Mouse (Mus musculus) heart, embryonic 13.5 days (tissue): Measurements from ENCODE around the gene Atp6v0e2. TPM values are rescaled to one million over a fixed set of nuclear protein-coding genes. Genes with fewer than 3 reads are reported as not detected.

Source experiments
- ATAC-seq: fragments of 200-750 bp; cut with Nextera tagmentation; 2 replicates; pipeline ENCODE4 v1.8.0; 2017; ENCODE audit warnings: moderate TSS enrichment; ENCODE audit not compliant: insufficient number of reproducible peaks, low FRiP score, low TSS enrichment; ENCODE audit errors: extremely low read depth
- H3K27ac ChIP-seq: fragments of 300-500 bp; sonication (generic); replicated peaks from 2 replicates; pipeline ENCODE4 v1.5.1; 2015; ENCODE audit warnings: moderate library complexity, mild to moderate bottlenecking, inconsistent platforms
- H3K27me3 ChIP-seq: fragments of 300-500 bp; sonication (generic); replicated peaks from 2 replicates; pipeline ENCODE4 v1.6.1; 2015; ENCODE audit warnings: mild to moderate bottlenecking, inconsistent platforms
- H3K36me3 ChIP-seq: fragments of 300-500 bp; sonication (generic); 2 replicates; pipeline ENCODE4 v1.6.1; 2015; ENCODE audit warnings: mild to moderate bottlenecking, inconsistent platforms
- H3K4me1 ChIP-seq: fragments of 300-500 bp; sonication (generic); 2 replicates; pipeline ENCODE4 v1.6.1; 2015; ENCODE audit warnings: inconsistent platforms
- H3K4me2 ChIP-seq: fragments of 300-500 bp; sonication (generic); 2 replicates; pipeline ENCODE4 v1.6.1; 2015; ENCODE audit warnings: inconsistent platforms, mild to moderate bottlenecking, moderate library complexity
- H3K4me3 ChIP-seq: fragments of 300-500 bp; sonication (generic); 2 replicates; pipeline ENCODE4 v1.5.1; 2015; ENCODE audit warnings: moderate library complexity, mild to moderate bottlenecking, inconsistent platforms
- H3K9ac ChIP-seq: fragments of 300-500 bp; sonication (generic); 2 replicates; pipeline ENCODE4 v1.6.1; 2015; ENCODE audit warnings: inconsistent platforms, mild to moderate bottlenecking, moderate library complexity
- H3K9me3 ChIP-seq: fragments of 300-500 bp; sonication (generic); 2 replicates; pipeline ENCODE4 v1.6.1; 2016; ENCODE audit warnings: inconsistent platforms
- WGBS: fragments of 180-500 bp; shearing (Covaris S2); methylation state at CpG from one replicate; pipeline ENCODE4 v1.1.7; 2015; ENCODE audit warnings: mixed read lengths; 5-methylcytosine and 5-hydroxymethylcytosine counted together
- polyA plus RNA-seq: library from polyadenylated mRNA; unstranded; fragments of >200 nt; fragmentation: Nextera tagmentation; extraction: Ambion mirVana; gene quantifications from 2 replicates; pipeline ENCODE4 v1.2.1, GENCODE M21; 2015

The Atp6v0e2 gene
- polyA plus RNA-seq, 1 experiment from 2014 or later = 18.2 TPM

- 38% methylated on average over 3 of the region's 3 CpGs for WGBS
- Histone ChIP-seq H3K9ac (no peak overlapping the region), H3K4me2 (no peak overlapping the region), H3K36me3 (no peaks in the 10 kb centered on the region), H3K27me3 (no peaks in the 10 kb centered on the region; the same call in 1 of the 2 replicates), H3K27ac (no peak overlapping the region), H3K4me3 (no peak overlapping the region), H3K9me3 (no peaks in the 10 kb centered on the region), H3K4me1 (peaks cover 24% of the 10 kb centered on the region)
- ATAC-seq = no peak
These were observed 3.3 kb downstream of the Atp6v0e2 start for GRCm38 (mm10) chr6:48540721-48541120.

GRCm38 (mm10) chr6:48541560-48542450 lies 4.4 kb downstream of the Atp6v0e2 start:
- H3K36me3 ChIP-seq = no peaks in the 10 kb centered on the region
- H3K9ac ChIP-seq = no peak overlapping the region
- H3K27ac ChIP-seq = no peak overlapping the region; the same call in 1 of the 2 replicates
- H3K4me3 ChIP-seq = no peak overlapping the region
- no peaks in the 10 kb centered on the region for H3K9me3 ChIP-seq
- peaks cover 24% of the 10 kb centered on the region for H3K4me1 ChIP-seq
- no peak overlapping the region for H3K4me2 ChIP-seq
- H3K27me3 ChIP-seq = no peaks in the 10 kb centered on the region; the same call in 1 of the 2 replicates
- ATAC-seq = no peak
- WGBS = 42% methylated on average over 7 of the region's 7 CpGs

DNA sequence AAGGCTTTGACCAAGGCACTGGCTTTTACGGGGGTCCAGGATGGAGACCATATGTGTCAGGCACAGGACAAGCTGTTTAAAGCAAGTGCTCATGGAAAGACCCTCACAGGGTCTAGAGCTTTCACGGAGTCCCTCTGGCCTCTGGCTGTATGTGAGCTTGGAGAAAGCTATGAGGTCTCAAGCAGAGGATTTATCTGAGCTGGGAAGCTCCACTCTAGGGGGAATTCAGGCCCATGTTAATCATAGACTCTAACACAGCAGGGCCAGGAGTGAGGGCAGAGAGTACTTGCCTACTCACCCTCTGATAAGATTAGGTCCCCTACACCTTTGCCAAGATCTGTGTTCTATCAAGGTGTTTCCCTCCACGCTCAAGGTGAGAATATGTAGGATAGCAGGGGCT lies 5.2 kb downstream of the Atp6v0e2 start:
- H3K27me3 ChIP-seq = no peaks in the 10 kb centered on the region; the same call in 1 of the 2 replicates
- H3K4me2 ChIP-seq = no peak overlapping the region
- H3K9ac ChIP-seq = no peak overlapping the region
- H3K9me3 ChIP-seq = no peaks in the 10 kb centered on the region
- no peak for ATAC-seq
- no peaks in the 10 kb centered on the region for H3K36me3 ChIP-seq
- 66% methylated on average over 3 of the region's 3 CpGs for WGBS
- no peak overlapping the region for H3K4me3 ChIP-seq
- H3K27ac ChIP-seq = no peak overlapping the region
- H3K4me1 ChIP-seq = peaks cover 17% of the 10 kb centered on the region

GRCm38 (mm10) chr6:48545251-48545650 lies 7.8 kb downstream of the Atp6v0e2 start:
- WGBS = 65% methylated on average over 5 of the region's 5 CpGs

DNA sequence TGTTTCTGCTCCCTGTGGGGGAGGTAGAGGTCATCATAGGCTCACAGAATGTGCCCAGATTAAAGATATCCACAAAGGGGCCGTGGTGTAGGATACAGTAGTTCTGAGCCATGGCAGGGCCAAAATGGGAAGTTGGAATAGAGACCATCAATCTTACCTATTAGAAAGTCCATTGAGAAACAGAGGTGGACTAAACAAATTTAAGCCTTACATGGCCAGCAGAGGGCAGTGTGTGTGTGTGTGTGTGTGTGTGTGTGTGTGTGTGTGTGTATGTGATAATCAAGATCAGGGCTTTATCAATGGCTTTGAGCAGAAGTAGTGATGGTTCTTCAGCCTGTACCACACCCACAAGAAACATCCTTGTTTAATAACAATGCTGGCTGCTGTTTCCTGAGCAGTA lies 8.9 kb downstream of the Atp6v0e2 start:
- Histone ChIP-seq H3K27ac (no peak overlapping the region), H3K4me2 (no peak overlapping the region), H3K36me3 (no peaks in the 10 kb centered on the region), H3K27me3 (no peaks in the 10 kb centered on the region; the same call in 1 of the 2 replicates), H3K9me3 (no peaks in the 10 kb centered on the region), H3K4me3 (no peak overlapping the region), H3K9ac (no peak overlapping the region), H3K4me1 (peaks cover 11% of the 10 kb centered on the region)
- ATAC-seq = no peak
- 32% methylated on average over 1 of the region's 1 CpGs for WGBS

More at GRCm38 (mm10) chr6:48545251-48545650, 7.8 kb downstream of the Atp6v0e2 start:
- Histone ChIP-seq H3K9ac (no peak overlapping the region), H3K27ac (no peak overlapping the region), H3K9me3 (no peaks in the 10 kb centered on the region), H3K4me1 (peaks cover 11% of the 10 kb centered on the region), H3K27me3 (no peaks in the 10 kb centered on the region; the same call in 1 of the 2 replicates), H3K36me3 (no peaks in the 10 kb centered on the region), H3K4me2 (no peak overlapping the region), H3K4me3 (no peak overlapping the region)
- ATAC-seq = no peak

- no peak for ATAC-seq
- no peak overlapping the region for H3K9ac ChIP-seq
- no peak overlapping the region for H3K27ac ChIP-seq
These were observed 9.4 kb downstream of the Atp6v0e2 start for GRCm38 (mm10) chr6:48546858-48547257.

DNA sequence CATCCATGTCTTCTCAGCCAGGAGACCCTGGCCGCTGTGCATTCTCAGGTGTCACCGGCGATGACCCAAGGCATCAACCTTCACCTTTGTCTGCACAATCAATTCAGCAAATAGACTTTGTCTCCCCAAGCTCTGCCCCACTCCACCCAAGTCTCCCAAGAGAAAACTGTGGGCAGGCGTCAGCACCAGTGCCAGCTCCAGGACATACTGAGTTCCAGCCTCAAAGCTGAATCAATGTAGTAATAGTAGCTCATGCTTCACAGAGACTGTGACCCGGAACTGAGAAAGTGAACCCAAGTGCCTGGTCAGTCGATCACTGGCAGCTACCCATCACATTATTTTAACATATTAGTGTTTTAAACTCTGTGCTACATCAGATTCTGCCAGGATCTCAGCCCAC lies 10.9 kb downstream of the Atp6v0e2 start:
- ATAC-seq = no peak
- 77% methylated on average over 6 of the region's 6 CpGs for WGBS
- Histone ChIP-seq H3K36me3 (no peaks in the 10 kb centered on the region), H3K4me2 (no peak overlapping the region), H3K4me1 (no peaks in the 10 kb centered on the region), H3K4me3 (no peak overlapping the region), H3K27me3 (no peaks in the 10 kb centered on the region; the same call in 1 of the 2 replicates), H3K9me3 (no peaks in the 10 kb centered on the region), H3K9ac (no peak overlapping the region), H3K27ac (no peak overlapping the region)

More at GRCm38 (mm10) chr6:48546858-48547257, 9.4 kb downstream of the Atp6v0e2 start:
- Histone ChIP-seq H3K36me3 (no peaks in the 10 kb centered on the region), H3K4me2 (no peak overlapping the region), H3K4me3 (no peak overlapping the region), H3K27me3 (no peaks in the 10 kb centered on the region; the same call in 1 of the 2 replicates), H3K9me3 (no peaks in the 10 kb centered on the region), H3K4me1 (peaks cover 8% of the 10 kb centered on the region)
- WGBS = 57% methylated on average over 4 of the region's 4 CpGs

- H3K4me3 ChIP-seq = no peak overlapping the region
- peaks cover 16% of the 10 kb centered on the region for H3K4me1 ChIP-seq
- no peak overlapping the region for H3K27ac ChIP-seq
- ATAC-seq = no peak
- peaks cover 9% of the 10 kb centered on the region for H3K36me3 ChIP-seq
- 42% methylated on average over 4 of the region's 4 CpGs for WGBS
- H3K9ac ChIP-seq = no peak overlapping the region
- H3K9me3 ChIP-seq = no peaks in the 10 kb centered on the region
- H3K27me3 ChIP-seq = no peaks in the 10 kb centered on the region
- no peak overlapping the region for H3K4me2 ChIP-seq
These were observed 15.5 kb downstream of the Atp6v0e2 start for GRCm38 (mm10) chr6:48552918-48553317.

- H3K36me3 ChIP-seq = peaks cover 15% of the 10 kb centered on the region
- peak overlapping the region; percentile 81 for H3K4me2 ChIP-seq
- peak overlapping the region; percentile 62 for H3K4me3 ChIP-seq
- peaks cover 16% of the 10 kb centered on the region for H3K4me1 ChIP-seq
- H3K27me3 ChIP-seq = no peaks in the 10 kb centered on the region
- ATAC-seq = no peak
- no peaks in the 10 kb centered on the region for H3K9me3 ChIP-seq
- WGBS = 71% methylated on average over 4 of the region's 4 CpGs
- peak overlapping the region; percentile 83 for H3K9ac ChIP-seq
- H3K27ac ChIP-seq = peak overlapping the region; percentile 97
These were observed 16.4 kb downstream of the Atp6v0e2 start for GRCm38 (mm10) chr6:48553819-48554218.

- Histone ChIP-seq H3K27ac (peak within 1 kb of the TSS; percentile 97), H3K27me3 (no peaks in the 10 kb centered on the region), H3K36me3 (peaks cover 20% of the 10 kb centered on the region), H3K9ac (peak within 1 kb of the TSS; percentile 83), H3K4me1 (peaks cover 16% of the 10 kb centered on the region), H3K9me3 (no peaks in the 10 kb centered on the region), H3K4me3 (peak within 1 kb of the TSS; percentile 62), H3K4me2 (peak within 1 kb of the TSS; percentile 81)
- ATAC-seq = peak; percentile 74
- under 1% methylated on average over 39 of the region's 39 CpGs for WGBS
These were observed 17.1 kb downstream of the Atp6v0e2 start, which contains the start of gene Lrrc61 for GRCm38 (mm10) chr6:48554280-48555103. Lrrc61 (plus strand) TSS chr6:48554796.
